Mouse (Mus musculus): ENCODE results near the gene Serpine1.

Gene Serpine1

DNA sequence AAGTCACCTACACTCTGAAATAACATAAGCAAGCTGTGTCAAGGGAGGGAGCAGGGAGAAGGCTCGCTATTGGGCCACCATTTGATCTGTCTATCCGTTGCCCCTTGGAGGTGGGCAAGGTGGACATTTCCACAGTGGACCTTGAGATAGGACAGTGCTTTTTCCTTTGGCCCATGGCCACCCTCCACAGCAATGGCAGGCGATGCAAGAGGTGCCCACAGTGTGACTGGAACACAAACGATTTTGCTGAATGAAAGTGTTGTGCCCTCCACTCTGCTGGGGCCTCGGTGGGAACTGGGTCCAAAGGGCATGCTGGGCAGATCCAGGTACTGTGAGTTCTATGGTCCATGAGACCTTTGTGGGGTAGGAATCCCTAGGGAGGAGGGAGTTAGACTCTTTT is 9.5 kb downstream of the Serpine1 start:
- no peak for DNase-seq (ENCODE audit: extremely low read depth, insufficient read length, low spot score)

DNA sequence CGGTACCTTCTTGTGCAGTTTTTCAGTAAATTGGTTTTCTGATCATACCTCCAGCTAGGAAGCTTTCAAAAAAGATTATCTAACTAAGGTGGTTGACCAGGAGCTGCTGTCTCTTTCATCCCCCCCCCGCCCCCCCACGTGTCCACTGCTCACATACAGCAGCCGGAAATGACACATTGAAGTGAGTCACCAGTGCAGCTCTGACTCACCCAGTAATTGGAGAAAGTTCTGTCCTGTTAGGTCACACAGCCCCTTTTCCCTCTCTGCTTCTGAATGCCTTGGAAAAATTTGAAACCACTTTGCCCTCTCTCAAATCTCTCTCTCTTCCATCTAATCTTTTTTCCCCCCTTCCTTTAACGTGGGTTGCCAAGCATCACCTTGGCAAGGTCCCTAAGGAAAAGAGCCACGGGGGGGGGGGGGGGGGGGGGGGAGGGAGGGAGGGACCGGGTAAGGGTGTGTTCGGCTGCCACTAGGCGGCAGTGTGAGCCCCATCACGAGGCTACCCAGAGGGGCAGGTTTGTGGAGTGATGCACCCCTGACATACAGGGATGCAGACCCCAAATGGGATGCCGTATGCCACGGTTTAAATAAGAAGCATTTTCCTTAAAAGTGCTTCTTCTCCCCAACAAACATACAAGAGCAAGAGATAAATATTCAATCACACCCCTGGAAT is 10.1 kb downstream of the Serpine1 start:
- DNase-seq (ENCODE audit: extremely low read depth, insufficient read length, low spot score): peak; percentile 59

GRCm38 (mm10) chr5:137054873-137055272 is 17.2 kb downstream of the Serpine1 start:
- DNase-seq (ENCODE audit: extremely low read depth, insufficient read length, low spot score): no peak

GRCm38 (mm10) chr5:137054299-137054698 is 17.8 kb downstream of the Serpine1 start:
- no peak for DNase-seq (ENCODE audit: extremely low read depth, insufficient read length, low spot score)

- no peak for DNase-seq (ENCODE audit: extremely low read depth, insufficient read length, low spot score)
Measured at GRCm38 (mm10) chr5:137051914-137052505, 20.1 kb downstream of the Serpine1 start.

GRCm38 (mm10) chr5:137051125-137051524 is 20.9 kb downstream of the Serpine1 start:
- no peak for DNase-seq (ENCODE audit: extremely low read depth, insufficient read length, low spot score)

DNA sequence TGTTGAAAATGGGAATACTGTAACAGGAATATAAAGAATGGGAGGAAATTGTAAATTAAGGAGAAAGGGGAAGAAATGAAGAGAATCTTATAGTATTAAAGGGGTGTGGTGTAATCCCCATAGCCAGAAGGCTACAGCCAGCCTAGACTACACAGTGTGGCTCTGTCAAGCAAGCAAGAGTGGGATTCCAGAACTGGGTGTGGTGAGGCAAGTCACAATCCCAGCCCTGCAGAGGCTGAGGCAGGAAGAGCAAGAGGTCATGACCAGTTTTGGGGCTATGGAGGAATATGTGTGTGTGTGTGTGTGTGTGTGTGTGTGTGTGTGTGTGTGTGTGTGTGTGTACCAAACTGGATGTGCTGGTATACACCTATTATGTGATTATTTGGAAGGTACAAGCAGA is 25.1 kb downstream of the Serpine1 start:
- DNase-seq (ENCODE audit: extremely low read depth, insufficient read length, low spot score): no peak

DNA sequence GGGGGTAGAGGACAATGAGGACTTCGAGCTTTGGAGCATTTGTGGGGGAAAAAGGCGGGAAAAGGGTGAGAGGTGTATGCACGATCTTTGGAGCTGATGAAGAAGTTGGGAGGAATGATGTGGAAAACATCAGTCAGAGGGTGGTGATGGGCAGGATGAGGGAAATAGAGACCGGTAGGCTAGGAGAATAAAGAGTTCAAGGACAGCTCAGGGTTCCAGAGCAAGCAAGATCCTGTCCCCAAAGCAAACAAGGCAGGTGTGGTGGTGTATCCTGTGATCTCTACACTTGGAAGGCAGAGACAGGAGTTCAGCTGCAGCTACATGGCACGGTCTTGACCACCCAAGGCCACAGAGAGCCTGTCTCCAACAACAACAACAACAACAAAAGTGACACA is 25.7 kb downstream of the Serpine1 start:
- no peak for DNase-seq (ENCODE audit: extremely low read depth, insufficient read length, low spot score)

DNA sequence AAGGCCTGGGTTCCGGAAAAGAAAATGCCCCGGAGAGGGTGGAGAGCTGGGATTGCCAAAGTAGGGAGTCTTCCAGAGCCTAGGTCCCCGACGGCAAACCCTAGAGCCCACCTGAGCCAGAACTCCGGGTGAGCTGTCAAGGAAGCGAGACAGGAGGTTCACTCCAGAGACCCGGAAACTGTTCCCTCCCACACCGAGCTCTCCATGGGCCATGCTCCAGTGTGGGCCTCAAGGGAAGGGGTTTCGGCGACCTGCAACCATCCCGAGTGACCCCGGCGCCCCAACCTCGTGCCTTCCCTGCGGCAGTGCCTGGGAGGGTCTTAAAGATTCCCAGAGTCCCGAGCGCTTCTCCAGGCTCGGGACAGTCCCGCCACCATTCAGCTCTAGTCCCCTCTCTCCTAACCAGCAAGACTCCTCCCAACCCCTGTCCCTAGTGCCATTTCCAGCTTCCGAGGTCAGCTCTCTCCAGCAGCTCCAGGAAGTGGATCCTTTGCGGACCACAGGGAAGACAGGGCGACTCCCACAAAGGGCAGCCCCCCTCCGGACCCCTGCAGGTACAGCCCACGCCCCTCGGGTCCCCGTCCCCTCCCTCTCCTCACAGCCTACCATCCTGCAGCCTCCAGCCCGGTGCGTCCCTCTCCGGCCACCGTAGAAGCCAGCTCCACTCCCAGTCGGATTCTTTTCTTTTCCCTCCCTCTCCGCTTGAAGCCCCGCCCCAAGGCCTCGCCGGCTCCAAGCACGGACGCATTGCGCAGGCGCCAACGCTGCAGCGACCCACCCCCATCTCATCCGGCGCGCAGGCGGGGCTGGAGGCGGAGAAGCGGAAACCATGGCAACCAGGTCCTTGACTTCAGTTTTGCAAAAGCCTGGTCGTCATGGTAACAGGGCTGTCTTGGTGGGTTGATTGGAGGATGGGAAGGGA is 26.4 kb downstream of the Serpine1 start, which contains the start of gene Ap1s1:
Gene Ap1s1 (minus strand): TSS at position 734 of the 922 bp plus-strand sequence.
- peak; percentile 99 for DNase-seq (ENCODE audit: extremely low read depth, insufficient read length, low spot score)

GRCm38 (mm10) chr5:137043997-137044396 is 28.1 kb downstream of the Serpine1 start:
- no peak for DNase-seq (ENCODE audit: extremely low read depth, insufficient read length, low spot score)

DNA sequence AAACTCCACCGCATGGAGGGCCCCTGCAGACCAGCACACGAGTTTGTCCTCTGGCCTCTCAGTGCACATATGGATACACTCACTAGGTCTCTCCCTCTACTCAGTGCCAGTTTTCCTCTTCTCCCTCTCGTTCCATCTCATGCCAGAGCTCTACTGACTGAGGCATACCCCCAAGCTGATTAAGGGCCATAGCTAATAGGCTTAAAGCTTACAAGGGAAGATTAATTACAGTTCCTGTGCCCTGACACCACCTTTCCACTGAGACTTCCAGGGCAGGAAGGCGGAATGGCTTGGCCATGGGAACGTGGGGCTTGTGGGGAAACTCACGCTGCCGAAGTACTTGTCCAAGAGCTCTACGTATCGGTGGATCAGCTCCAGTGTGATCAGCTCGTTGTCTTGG is 30.6 kb downstream of the Serpine1 start:
- DNase-seq (ENCODE audit: extremely low read depth, insufficient read length, low spot score): no peak

DNA sequence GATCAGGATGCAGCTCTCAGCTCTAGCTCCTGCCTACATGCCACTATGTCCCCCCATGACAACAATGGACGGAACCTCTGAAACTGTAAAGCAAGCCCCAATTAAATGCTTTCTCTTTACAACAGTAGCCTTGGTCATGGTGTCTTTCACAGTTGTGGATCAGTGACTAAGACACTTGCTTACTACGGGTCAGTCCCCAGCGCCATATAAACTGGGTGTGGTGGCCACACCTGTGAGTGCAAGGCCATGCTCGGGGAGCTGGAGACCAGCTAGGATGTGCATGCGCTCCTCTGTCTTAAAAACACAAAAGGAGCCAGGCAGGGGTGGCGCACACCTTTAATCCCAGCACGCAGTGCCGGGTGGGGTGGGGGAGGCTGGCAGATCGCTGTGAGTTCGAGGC is 32.6 kb downstream of the Serpine1 start:
- no peak for DNase-seq (ENCODE audit: extremely low read depth, insufficient read length, low spot score)

DNA sequence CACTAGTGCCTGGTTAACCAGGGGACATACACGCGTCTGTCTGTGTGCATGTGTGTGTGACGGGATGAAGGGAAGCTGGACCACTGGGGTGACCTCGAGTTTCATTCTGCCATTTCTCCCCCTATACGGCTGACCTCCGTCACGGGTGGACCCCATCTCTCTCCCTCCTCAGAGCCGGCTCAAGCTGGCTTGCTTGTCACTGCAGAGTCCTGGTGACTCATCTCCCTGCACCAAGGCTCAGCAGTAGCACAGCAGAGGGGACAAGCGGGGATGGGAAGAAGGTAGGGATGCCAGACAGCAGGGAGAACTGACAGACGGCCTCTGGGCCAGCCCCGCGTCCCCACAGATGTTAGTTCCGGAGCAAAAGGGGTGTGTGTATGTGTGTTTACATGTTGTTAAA is 35.9 kb downstream of the Serpine1 start:
- peak; percentile 75 for DNase-seq (ENCODE audit: extremely low read depth, insufficient read length, low spot score)

GRCm38 (mm10) chr5:137032641-137033074 is 39.4 kb downstream of the Serpine1 start:
- DNase-seq (ENCODE audit: extremely low read depth, insufficient read length, low spot score): peak; percentile 94

GRCm38 (mm10) chr5:137032033-137032421 is 40.0 kb downstream of the Serpine1 start:
- DNase-seq (ENCODE audit: extremely low read depth, insufficient read length, low spot score): no peak

GRCm38 (mm10) chr5:137031076-137032032 is 40.7 kb downstream of the Serpine1 start:
- DNase-seq (ENCODE audit: extremely low read depth, insufficient read length, low spot score): no peak

DNA sequence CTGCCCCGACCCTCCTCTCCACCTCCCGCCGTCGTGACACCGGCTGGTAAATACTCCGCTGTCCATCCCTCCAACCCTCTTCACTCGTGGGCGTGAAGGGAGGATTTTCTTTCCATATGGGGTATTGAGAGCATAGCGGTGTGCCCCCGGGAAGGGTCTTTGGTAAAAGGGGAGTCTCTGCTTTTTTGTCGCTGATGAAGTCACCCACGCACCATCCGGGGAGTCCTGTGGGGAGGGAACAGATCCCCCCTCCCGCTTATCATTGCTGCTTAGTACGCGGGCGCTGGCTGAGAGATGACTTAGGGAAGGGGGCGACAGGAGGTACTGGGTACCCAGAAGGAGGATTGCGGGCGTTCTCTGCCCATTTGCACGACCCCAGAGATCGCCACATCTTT is 41.7 kb downstream of the Serpine1 start:
- DNase-seq (ENCODE audit: extremely low read depth, insufficient read length, low spot score): no peak

GRCm38 (mm10) chr5:137029643-137030415 is 42.2 kb downstream of the Serpine1 start:
- no peak for DNase-seq (ENCODE audit: extremely low read depth, insufficient read length, low spot score)

GRCm38 (mm10) chr5:137029273-137029585 is 42.8 kb downstream of the Serpine1 start:
- DNase-seq (ENCODE audit: extremely low read depth, insufficient read length, low spot score): no peak

All from 3134 (cell line).